Mouse (Mus musculus) embryo, embryonic 11 days (tissue): ENCODE results near the gene Thrb.

ENCODE experiments used
- DNase-seq: peaks from one replicate; pipeline ENCODE4 v3.0.0-alpha.2; 2015

The Thrb gene

DNA sequence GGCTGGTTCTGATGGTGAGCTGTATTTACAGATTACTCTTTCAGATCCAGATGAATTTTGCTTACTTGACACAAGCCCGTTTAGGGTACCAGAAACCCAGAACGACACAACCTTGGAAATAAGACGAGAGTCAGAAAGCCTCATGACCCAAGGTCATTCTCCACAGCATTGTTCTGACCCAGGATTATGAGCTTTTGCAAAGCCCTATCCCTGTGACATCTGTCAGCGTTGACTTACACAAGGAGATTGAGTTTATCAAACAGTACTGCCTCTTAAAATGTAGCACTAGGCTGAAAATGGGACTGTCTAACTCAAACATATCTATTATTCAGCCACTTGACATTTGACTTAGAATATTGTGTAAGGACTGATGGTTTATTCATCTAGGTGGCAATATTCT lies 312.1 kb downstream of the Thrb start:
- no peak for DNase-seq

DNA sequence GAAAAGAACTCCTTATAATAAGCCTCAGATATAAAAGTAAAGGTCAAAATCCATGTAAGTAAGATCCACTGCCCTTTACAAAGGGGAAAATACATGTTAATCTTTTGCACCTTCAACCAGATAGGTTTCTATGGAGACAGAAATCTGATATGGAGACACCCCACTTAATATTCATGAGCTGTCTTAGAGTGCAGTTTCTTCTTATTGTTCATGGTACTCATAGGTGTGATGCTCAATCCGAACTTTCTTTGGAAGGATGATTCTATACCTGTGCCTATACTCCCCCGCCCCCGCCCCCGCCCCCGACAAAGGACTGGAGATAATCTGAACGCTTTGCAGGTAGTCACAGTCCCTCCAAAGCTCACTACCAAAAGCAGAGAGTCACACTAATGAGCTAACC lies 312.6 kb downstream of the Thrb start:
- no peak for DNase-seq

DNA sequence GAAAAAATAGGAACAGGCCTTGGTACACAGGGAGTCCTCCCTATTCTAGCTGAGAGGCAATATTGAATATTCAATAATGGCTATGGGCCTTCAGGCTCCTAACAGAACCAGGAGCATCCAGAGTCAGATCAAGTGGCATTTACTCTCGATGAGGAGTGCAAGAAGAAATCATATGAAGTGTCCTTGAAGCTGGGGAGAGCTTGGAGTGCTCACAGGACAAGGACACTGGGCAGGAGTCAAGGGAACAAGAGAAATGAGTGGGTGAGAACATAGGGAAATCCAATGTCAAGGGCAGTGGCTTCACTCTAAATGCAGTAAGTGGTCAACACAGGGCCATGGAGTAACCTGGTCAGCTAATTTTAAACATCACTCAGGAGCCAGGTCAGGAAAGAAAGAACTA lies 315.7 kb downstream of the Thrb start:
- DNase-seq = no peak

DNA sequence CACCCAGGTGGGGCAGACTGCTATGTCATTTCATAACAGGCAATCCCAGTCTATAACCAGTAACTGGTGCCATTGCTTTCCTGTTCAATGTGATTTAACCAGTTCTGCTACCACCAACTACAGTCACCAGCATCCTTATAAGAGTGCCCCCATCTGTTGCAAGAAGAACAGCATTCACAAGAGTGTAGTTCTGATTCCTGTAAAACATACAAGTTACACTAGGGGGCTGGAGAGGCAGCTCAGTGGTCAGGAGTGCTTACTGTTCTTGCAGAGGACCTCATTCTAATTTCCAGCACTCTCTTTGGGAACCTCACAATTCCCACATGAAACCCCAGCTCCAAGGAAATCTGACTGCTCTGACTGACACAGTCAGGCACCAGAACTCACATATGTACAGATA lies 318.2 kb downstream of the Thrb start:
- no peak for DNase-seq

DNA sequence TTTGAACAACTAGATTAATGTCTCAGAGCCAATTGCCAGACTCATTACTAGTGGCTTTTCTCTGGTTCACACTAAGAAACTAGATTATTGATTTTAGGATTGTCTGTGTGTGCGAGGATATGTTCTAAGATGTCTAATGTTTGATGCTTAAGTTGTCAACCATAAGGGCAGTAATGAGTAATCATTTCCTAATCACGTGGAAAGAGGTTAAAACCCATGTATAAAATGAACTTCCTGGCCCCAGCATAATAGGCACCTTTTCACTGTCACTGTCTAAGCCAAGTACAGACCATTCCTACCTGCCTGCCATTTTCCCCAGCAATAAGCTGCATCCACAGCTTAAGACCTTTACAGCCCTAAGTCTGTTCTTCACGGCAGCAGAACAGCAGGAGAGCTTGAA lies 321.2 kb downstream of the Thrb start:
- DNase-seq = no peak

DNA sequence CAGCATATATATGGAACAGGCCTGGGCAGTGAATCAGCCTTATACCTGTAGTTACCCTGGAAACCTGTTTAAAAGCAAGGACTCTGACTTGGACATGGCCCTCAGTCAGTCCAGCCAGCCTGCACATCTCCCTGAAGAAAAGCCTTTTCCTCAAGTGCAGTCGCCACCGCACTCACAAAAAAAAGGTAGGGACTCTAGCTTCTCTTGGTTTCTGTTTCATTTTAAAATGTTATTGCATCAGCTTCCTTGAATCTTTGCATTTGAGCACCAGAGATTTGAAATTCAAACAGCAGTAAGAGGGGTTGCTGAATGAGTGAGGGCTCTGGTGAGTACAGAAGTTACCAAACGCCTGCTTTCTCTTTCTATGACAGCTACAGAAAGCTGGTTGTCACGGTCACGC lies 322.0 kb downstream of the Thrb start:
- DNase-seq = no peak

DNA sequence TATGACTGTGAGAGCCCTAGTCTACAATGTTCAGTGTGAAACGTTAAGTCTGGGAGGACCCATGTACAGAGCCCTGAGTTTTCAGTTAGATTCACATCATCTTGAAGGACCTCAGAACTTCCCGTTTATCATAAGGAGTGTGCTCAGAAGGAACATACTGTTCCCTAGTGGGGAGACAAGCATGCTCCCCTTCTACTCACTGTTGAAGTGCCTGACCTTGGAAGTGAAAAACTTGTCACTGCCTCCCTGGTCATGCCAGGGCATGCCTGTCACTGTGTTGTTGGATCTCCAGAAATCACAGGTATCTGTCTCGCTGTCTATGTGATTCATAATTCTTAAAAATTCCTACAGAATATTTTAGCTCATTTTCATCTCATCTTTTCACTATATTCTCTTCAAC lies 323.3 kb downstream of the Thrb start:
- DNase-seq = no peak

DNA sequence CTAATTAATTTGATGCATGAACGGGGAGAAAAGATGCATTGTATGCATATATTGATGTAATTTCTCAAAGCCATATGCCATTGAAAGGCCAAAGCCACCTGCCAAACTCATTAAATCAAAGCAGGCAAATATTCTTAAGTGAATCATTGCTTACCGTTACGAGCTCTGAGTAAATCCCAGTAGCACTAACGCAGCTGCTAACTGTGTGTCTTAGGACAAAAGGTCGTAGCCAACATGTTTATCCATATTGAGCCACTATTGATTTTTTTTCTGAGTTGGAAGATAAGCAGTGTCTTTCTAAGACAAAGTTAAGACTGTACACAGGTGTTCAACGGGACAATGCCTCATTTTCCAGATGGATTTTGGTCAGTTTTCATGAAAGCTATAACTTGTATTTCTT lies 323.8 kb downstream of the Thrb start:
- peak; percentile 7 for DNase-seq

DNA sequence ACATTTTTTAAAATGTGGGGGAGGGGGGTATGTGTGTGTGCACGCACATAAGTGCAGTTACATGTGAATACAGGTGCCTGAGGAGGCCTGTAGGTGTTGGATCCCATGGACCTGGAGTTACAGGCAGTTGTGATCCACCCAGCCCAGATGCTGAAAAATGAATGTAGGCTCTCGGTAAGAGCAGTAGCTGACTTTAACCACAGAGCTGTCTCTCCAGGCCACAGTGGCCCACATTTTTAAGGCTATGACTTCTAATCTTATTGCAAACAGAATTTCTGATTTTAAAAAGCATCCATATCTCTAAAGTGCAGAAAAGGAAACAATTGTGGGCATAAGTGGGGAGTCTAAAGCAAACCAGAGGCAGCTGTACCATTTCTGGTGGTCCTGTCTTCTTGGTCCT lies 328.5 kb downstream of the Thrb start:
- DNase-seq = no peak

DNA sequence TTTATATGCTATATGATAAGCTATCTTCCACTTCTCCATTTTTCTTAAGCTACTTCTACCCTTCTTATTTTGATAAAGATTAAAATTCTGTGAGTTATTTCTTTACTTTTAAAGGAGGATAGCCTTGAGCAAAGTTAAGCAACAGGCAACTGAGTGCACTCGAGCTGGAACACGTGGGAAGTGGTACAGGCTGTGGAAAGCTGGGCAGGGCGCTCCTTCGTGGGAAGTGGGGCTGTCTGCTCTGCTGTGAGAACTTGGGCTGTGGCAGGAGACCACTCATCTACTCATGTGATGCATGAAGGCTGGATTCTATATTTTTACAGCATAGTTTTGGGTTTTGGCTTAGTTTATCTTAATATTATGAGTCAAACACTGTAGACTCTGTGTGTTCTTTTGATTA lies 329.1 kb downstream of the Thrb start:
- no peak for DNase-seq

DNA sequence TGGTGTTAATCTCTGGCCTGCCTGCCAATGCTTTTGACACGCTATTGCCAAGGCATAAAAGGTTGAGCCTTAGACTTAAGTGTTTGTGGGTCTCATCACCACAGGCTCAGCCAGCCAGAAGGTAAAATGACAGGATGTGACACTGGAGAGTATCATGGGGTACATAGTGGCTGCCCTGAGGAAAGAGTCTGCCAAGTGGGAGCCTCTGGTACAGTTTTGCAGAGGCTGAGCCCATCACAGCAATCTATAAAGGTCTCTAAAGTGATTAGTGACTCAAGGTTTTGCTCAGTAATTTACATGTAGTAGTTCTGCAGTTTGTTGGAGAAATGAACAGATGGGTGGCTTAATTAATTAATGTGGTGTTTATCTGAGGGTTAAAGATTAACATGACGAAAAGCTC lies 330.1 kb downstream of the Thrb start:
- no peak for DNase-seq

DNA sequence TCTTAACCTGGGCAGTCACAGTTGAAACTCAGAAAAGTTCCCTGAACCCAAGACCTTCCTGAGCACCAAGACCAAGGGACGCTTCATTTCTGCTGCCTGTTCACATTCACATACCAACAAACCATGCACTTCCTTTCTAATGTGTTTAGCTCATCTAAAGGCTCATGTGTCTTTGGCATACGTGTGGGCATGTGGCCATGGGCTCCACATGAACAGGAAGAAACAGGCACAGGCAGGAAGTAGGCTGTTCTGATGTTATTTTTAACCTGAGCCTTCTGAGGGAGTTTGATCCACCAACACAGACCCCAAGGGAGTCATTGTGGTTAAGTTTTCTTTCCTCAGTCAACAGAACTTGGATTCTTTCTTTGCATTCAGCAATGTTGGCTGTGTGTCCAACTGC lies 341.8 kb downstream of the Thrb start:
- DNase-seq = no peak

DNA sequence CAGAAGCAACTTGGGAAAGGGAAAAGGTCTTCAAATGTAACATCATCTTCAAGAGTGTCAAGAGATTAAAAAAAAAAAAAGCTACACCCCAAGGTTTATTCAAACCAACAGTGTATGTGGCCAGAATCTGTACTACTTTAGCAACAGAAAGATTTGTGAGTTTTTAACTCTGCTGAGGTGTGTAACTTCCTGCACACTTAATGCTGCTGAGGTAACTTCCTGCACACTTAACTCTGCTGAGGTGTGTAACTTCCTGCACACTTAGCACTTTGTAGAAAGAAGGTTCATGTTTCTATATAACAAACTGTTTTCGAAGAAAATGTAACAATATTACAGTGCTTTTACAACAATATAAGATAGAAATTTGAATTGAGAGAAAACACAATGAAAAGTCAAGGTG lies 343.6 kb downstream of the Thrb start:
- no peak for DNase-seq

DNA sequence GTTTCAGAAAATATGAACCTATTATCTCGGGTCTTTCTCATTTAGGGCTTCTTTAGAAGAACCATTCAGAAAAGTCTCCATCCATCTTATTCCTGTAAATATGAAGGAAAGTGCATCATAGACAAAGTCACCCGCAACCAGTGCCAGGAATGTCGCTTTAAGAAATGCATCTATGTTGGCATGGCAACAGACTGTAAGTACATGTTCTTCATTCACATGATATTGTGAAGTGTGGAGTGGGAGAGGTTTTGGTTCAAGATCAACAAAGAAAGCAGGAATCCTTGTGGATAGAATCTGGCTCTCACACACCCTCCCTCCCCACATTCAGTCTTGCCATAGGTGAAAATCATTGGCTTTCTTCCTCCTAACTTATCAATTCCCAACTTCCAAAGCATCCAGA lies 348.5 kb downstream of the Thrb start:
- DNase-seq = no peak

DNA sequence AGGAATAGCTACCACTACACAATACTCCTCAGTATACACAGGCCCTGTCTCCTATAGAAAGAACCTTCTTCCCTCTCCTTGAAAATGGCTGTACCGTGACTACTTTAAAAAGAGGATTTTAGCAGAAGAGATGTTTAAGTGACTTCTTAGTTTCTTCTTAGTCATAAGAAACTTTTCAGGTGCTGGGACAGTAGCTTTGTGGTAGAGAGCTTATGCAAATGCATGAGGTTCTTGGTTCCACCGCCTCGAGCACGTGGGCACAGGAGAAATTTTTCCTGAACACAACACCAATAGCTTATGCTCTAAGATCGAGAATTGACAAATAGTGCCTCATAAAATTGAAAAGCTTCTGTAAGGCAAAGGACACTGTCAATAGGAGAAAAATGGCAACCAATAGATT lies 356.5 kb downstream of the Thrb start:
- DNase-seq = no peak

DNA sequence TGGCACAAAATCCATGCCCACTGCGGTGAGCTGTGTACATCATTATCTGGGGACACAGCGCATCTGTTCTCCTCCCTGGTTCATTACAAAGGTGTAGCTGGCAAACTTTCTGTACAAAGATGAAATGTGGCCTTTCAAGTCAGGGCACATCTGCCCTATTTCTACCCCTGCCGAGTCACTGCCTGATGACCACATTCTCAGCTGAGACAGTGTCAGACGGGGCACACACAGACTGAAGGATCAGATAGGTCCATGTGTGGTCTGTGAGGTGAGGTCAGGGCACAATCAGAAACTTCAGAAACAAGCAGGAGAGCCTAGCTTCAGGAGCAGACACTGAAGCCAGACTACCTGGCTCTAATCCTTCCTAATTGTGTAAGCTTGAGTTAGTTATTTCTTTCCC lies 360.1 kb downstream of the Thrb start:
- no peak for DNase-seq

DNA sequence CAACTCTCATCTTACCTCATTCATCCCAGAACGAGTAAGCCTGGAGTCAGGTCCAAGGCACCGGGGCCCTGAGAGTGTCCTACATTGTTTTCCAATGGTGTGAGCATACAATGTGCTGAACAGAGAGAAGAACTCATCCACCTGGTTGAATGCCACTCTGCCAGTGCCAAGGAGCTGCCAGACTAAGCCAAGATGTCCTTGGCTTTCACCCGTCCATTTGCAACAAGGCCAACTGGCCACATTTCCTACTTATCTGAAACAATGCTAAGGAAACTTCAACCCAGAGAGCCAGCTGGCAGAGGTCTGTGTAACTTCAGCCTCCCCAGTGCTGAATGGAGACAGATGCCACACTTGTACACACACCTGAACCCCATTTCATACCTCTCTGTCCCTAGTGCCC lies 360.6 kb downstream of the Thrb start:
- DNase-seq = no peak

DNA sequence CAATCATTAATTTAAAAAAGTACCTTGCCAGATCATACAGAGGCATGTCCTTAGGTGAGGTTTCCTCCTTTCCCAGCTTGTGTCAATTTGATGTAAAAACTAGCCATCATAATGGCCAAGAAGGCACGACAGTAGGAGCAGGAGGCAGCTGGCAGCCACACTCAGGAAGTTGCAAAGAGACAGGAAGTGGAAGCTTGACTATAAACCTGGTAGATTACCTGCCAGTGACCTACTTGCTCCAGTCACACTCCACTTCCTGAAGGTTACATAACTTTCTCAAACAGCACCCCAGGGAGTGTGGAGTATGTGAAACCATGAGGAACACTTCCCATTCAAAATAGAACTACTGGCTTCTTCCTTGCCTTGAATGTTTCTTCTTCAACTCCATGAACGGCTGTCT lies 361.7 kb downstream of the Thrb start:
- DNase-seq = no peak

DNA sequence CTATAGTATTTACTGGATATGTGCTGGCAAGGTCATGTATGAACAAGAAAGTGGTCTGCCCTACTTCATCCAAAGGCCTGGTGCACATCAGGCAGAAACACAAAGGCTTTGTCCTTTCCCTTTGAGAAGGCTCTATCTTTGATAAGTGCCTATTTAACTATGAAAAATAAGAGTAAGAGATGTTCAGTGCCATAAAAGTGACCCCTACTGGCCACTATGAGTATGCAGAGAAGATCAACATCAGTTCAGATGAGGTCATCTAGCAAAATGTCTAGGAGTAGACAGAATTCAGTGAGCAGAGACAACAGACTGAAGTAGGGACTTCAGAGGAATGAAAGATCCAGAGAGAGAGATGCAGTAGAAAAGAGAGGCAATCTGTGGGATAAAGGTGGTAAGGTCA lies 362.3 kb downstream of the Thrb start:
- DNase-seq = no peak

DNA sequence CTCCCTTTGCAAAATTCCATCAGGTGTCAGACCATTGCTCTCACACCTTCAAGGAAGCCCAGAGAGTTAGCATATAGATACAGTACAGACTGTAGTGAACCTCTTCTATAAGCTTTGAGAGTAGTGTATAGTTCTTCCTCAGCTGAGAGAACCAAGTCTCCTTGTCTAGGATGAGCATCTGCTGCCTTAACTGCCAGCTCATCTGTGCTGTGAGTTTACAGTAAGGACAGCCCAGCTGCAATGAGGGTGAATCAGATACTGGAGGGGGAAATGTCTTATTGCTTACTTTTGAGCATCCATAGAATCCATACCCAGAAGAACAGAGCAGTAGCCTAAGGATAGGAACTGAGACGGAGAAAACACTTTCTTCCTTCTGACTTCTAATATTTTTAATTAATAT lies 367.8 kb downstream of the Thrb start:
- no peak for DNase-seq

DNA sequence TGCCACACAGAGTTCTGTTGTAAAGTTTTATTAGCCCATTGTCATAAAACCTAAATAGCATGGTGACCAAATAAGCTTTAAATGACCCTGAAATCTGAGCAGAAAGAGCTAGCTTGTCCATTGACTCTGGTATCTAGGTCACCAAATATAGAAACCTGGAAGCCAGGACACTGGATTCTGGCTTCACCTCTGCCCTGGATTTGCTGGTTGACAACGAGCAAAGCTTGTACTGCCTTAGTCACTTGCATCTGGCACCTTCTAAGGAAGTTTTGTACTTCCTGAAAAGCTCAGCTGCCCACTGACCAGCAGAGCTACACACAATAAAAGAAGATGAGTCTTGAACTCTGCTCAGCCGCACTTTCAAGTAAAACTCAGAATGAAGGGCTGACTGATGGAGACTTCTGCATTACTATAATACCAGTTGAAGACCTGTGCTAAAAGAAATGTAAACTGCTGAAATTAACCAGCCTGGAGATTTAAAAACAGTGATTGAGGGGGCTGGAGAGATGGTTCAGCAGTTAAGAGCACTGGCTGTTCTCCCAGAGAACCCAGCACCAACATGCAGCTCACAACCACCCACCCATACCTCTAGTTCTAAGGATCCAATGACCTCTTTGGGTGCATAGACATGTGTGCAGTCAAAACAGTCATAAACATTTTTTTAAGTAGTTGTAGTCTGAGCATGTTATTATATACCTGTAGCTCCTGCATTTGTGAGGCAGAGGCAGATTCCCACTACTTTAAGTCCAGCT lies 369.3 kb downstream of the Thrb start:
- no peak for DNase-seq

DNA sequence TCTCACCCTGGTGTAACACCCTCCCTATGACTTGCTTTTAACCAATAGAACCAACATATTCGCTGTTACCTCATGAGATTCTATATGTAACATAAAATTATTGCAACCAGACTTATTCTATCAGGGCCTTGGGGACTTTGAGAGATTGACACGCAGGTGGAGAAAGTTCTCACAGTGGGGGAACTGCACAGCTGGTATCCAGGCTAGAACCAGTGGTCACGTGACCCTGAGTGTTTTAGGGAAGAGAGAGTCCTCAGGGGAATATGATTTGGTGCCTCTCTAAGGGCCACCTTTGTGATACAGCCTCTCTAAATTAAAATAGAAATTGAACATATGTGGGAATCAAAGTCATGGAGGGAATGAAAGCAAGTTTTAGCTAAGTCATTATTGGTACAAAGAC lies 371.9 kb downstream of the Thrb start:
- no peak for DNase-seq

DNA sequence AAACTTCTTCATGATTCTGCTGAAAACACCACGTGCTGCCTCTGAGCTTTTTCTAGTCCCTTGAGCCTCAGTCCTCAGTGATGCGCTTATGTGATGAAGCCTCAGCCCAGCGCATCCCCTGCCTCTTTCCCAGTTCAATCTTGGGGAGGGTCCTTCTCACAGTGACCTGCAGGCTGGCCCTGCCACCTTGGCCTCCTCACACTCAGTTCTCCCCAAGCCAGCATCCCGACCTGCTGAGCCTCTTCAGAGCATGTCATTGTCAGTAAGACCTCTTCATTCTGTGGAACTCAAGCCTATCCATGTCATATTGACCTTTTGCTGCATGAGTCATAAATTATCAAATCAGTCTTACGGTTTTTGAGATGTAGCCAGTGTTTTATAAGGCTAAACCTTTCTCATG lies 376.5 kb downstream of the Thrb start:
- no peak for DNase-seq

DNA sequence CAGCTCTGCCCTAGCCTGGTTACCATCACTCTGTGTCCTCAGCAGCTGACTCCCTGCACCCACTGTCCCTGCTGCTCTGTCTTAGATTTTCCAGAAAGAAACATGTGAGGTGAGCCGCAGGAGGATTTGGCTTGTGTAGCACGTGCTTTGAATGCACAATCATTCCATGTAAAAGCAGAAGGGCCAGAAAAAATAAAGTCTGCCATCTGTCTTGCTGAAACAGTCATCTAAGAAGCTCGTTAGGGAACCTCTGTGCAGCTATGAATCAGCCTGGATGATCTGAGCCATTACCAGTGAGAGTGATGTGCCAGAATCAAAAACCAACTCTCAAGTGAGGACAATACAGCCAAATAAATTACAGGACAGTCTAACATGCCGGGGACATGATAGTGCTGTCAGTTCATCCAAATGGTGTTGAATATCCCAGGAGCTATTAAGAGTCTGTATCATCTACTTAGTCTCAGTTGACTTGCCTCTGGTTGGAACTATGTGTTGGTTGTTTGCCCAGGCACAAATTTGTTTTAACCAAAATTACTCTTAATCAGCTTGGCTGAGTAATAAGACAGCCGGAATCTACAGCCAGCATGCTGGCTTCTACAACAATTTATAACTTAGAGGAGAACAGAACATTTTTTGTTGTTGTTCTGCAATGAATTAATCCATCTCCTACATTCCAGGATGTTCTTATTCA lies 402.2 kb downstream of the Thrb start:
- DNase-seq = no peak
